Mouse (Mus musculus) c-Kit-positive CD71-negative TER-119-negative erythroid progenitor cells, embryonic 14.5 days (primary cell): ENCODE results near the gene Sipa1l3.

ENCODE experiments used
- DNase-seq: peaks from one replicate; pipeline ENCODE4 v3.0.0-alpha.2; 2013; ENCODE audit warnings: low read depth

Gene Sipa1l3

GRCm38 (mm10) chr7:29480590-29481344, 37.7 kb downstream of the Sipa1l3 start:
- DNase-seq: no peak

- DNase-seq: no peak
Measured at GRCm38 (mm10) chr7:29480183-29480582, 38.3 kb downstream of the Sipa1l3 start.

GRCm38 (mm10) chr7:29475005-29475404, 43.4 kb downstream of the Sipa1l3 start:
- DNase-seq: no peak

GRCm38 (mm10) chr7:29471309-29471708, 47.1 kb downstream of the Sipa1l3 start:
- DNase-seq: no peak

GRCm38 (mm10) chr7:29469602-29470344, 48.7 kb downstream of the Sipa1l3 start:
- no peak for DNase-seq

GRCm38 (mm10) chr7:29468593-29468992, 49.8 kb downstream of the Sipa1l3 start:
- DNase-seq: no peak

GRCm38 (mm10) chr7:29466585-29466984, 51.9 kb downstream of the Sipa1l3 start:
- DNase-seq: no peak

GRCm38 (mm10) chr7:29465736-29466135, 52.7 kb downstream of the Sipa1l3 start:
- DNase-seq: no peak

GRCm38 (mm10) chr7:29462820-29463219, 55.6 kb downstream of the Sipa1l3 start:
- no peak for DNase-seq

GRCm38 (mm10) chr7:29462178-29462577, 56.3 kb downstream of the Sipa1l3 start:
- DNase-seq: no peak

GRCm38 (mm10) chr7:29461557-29461956, 56.9 kb downstream of the Sipa1l3 start:
- DNase-seq: no peak

GRCm38 (mm10) chr7:29458889-29459740, 59.3 kb downstream of the Sipa1l3 start:
- no peak for DNase-seq

GRCm38 (mm10) chr7:29457772-29458171, 60.7 kb downstream of the Sipa1l3 start:
- no peak for DNase-seq

GRCm38 (mm10) chr7:29456716-29457115, 61.7 kb downstream of the Sipa1l3 start:
- no peak for DNase-seq

GRCm38 (mm10) chr7:29455591-29455990, 62.9 kb downstream of the Sipa1l3 start:
- no peak for DNase-seq

GRCm38 (mm10) chr7:29454965-29455364, 63.5 kb downstream of the Sipa1l3 start:
- no peak for DNase-seq

GRCm38 (mm10) chr7:29452991-29453741, 65.3 kb downstream of the Sipa1l3 start:
- no peak for DNase-seq

- DNase-seq: no peak
Measured at GRCm38 (mm10) chr7:29452381-29452780, 66.1 kb downstream of the Sipa1l3 start.

GRCm38 (mm10) chr7:29450175-29450574, 68.3 kb downstream of the Sipa1l3 start:
- DNase-seq: no peak

- DNase-seq: no peak
Measured at GRCm38 (mm10) chr7:29448830-29449229, 69.6 kb downstream of the Sipa1l3 start.

- DNase-seq: no peak
Measured at GRCm38 (mm10) chr7:29447147-29447829, 71.2 kb downstream of the Sipa1l3 start.
